Mouse (Mus musculus) neural tube, embryonic 15.5 days (tissue): ENCODE measurements around the gene AI597479. TPM values are rescaled to one million over a fixed set of nuclear protein-coding genes. Genes with fewer than 3 reads are reported as not detected.

Experiments used
- ATAC-seq: fragments of 200-750 bp; cut with Nextera tagmentation; 2 replicates; pipeline ENCODE4 v1.8.0; 2017; ENCODE audit warnings: mild to moderate bottlenecking, moderate TSS enrichment, moderate library complexity; ENCODE audit not compliant: low FRiP score
- H3K27ac ChIP-seq: fragments of 300-500 bp; sonication (generic); replicated peaks from 2 replicates; pipeline ENCODE4 v1.5.1; 2015; ENCODE audit warnings: mild to moderate bottlenecking, inconsistent platforms
- H3K27me3 ChIP-seq: fragments of 300-500 bp; sonication (generic); replicated peaks from 2 replicates; pipeline ENCODE4 v1.6.1; 2015; ENCODE audit warnings: inconsistent platforms
- H3K36me3 ChIP-seq: fragments of 300-500 bp; sonication (generic); 2 replicates; pipeline ENCODE4 v1.6.1; 2015; ENCODE audit warnings: inconsistent platforms
- H3K4me1 ChIP-seq: fragments of 300-500 bp; sonication (generic); 2 replicates; pipeline ENCODE4 v1.6.1; 2015; ENCODE audit warnings: inconsistent platforms
- H3K4me2 ChIP-seq: fragments of 300-500 bp; sonication (generic); 2 replicates; pipeline ENCODE4 v1.6.1; 2015; ENCODE audit warnings: inconsistent platforms, mild to moderate bottlenecking, moderate library complexity
- H3K4me3 ChIP-seq: fragments of 300-500 bp; sonication (generic); replicated peaks from 2 replicates; pipeline ENCODE4 v1.5.1; 2015; ENCODE audit warnings: mild to moderate bottlenecking, inconsistent platforms
- H3K9ac ChIP-seq: fragments of 300-500 bp; sonication (generic); replicated peaks from 2 replicates; pipeline ENCODE4 v1.6.1; 2015; ENCODE audit warnings: mild to moderate bottlenecking, inconsistent platforms
- H3K9me3 ChIP-seq: fragments of 300-500 bp; sonication (generic); replicated peaks from 2 replicates; pipeline ENCODE4 v1.6.1; 2016; ENCODE audit warnings: inconsistent platforms
- WGBS: fragments of 180-500 bp; shearing (Covaris S2); methylation state at CpG from one replicate; pipeline ENCODE4 v1.1.7; 2015; ENCODE audit warnings: mixed read lengths; 5-methylcytosine and 5-hydroxymethylcytosine counted together
- polyA plus RNA-seq: library from polyadenylated mRNA; unstranded; fragments of >200 nt; fragmentation: Nextera tagmentation; extraction: Ambion mirVana; gene quantifications from 2 replicates; pipeline ENCODE4 v1.2.1, GENCODE M21; 2015

The AI597479 gene
- polyA plus RNA-seq, 1 experiment from 2014 or later: 41.4 TPM

GRCm38 (mm10) chr1:43144338-43144906 lies 45.9 kb downstream of the AI597479 start:
- Histone ChIP-seq H3K4me3 (no peak overlapping the region), H3K4me2 (no peak overlapping the region), H3K27me3 (no peaks in the 10 kb centered on the region), H3K9me3 (no peaks in the 10 kb centered on the region), H3K27ac (no peak overlapping the region), H3K4me1 (no peaks in the 10 kb centered on the region), H3K9ac (no peak overlapping the region), H3K36me3 (peaks cover 3% of the 10 kb centered on the region; the same call in 1 of the 2 replicates)
- ATAC-seq: no peak
- 88% methylated on average over 8 of the region's 8 CpGs for WGBS

- Histone ChIP-seq H3K4me1 (no peaks in the 10 kb centered on the region), H3K9me3 (no peaks in the 10 kb centered on the region), H3K4me3 (no peak overlapping the region), H3K4me2 (no peak overlapping the region), H3K9ac (no peak overlapping the region), H3K36me3 (peaks cover 3% of the 10 kb centered on the region; the same call in 1 of the 2 replicates), H3K27me3 (no peaks in the 10 kb centered on the region), H3K27ac (no peak overlapping the region)
- no peak for ATAC-seq
- 91% methylated on average over 6 of the region's 6 CpGs for WGBS
Measured at GRCm38 (mm10) chr1:43145388-43145787, 46.9 kb downstream of the AI597479 start.

GRCm38 (mm10) chr1:43147474-43147873 lies 49.0 kb downstream of the AI597479 start:
- Histone ChIP-seq H3K4me1 (no peaks in the 10 kb centered on the region), H3K36me3 (peaks cover 3% of the 10 kb centered on the region; the same call in 1 of the 2 replicates), H3K4me3 (no peak overlapping the region), H3K9ac (no peak overlapping the region), H3K4me2 (no peak overlapping the region), H3K27ac (no peak overlapping the region), H3K9me3 (no peaks in the 10 kb centered on the region), H3K27me3 (no peaks in the 10 kb centered on the region)
- ATAC-seq: no peak
- 46% methylated on average over 2 of the region's 2 CpGs for WGBS

DNA sequence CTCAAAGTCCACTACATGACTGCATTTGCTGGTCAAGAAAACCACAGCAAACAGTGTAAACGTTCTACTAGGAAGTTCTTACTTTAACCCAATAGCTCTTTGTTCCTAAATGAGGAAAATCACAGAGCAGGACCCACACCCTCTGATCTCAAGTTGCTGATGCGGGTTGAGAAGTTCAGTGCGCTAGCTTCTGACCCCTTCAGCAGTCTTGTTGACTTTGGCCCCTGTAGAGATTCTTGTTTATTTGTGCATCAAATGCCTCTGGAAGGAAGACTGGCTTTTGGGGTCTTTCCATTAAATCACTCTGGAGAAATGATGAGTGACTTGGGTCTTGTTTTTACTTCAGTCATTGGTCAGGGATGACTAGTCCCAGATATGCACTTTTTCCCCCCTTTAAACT lies 51.7 kb downstream of the AI597479 start:
- Histone ChIP-seq H3K4me3 (no peak overlapping the region), H3K4me1 (no peaks in the 10 kb centered on the region), H3K9ac (no peak overlapping the region), H3K9me3 (no peaks in the 10 kb centered on the region), H3K27ac (no peak overlapping the region), H3K27me3 (no peaks in the 10 kb centered on the region), H3K4me2 (no peak overlapping the region), H3K36me3 (peaks cover 3% of the 10 kb centered on the region; the same call in 1 of the 2 replicates)
- ATAC-seq: no peak
- WGBS: 82% methylated on average over 3 of the region's 3 CpGs

DNA sequence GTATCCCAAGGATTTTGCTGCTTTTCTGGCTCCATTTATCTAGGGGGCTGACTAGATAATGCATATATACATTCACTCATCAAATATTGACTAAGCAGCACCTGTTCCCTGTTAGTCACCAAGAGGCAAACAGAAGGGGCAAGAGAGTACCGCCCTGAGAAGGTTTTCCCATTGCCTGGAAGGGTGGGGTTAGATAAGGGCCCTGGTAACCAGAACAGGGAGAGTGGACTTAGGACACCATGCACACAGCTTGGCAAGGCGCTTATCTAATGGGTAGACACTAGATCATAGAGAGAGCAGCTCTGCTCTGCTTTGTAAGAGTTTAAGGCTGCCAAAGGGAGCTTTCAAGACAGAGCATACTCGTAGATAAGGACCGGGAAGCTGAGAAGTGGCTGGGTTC lies 54.1 kb downstream of the AI597479 start:
- Histone ChIP-seq H3K9ac (no peak overlapping the region), H3K27ac (no peak overlapping the region), H3K4me2 (no peak overlapping the region), H3K4me1 (no peaks in the 10 kb centered on the region), H3K36me3 (peaks cover 3% of the 10 kb centered on the region; the same call in 1 of the 2 replicates), H3K27me3 (no peaks in the 10 kb centered on the region), H3K4me3 (no peak overlapping the region), H3K9me3 (no peaks in the 10 kb centered on the region)
- WGBS: 93% methylated on average over 4 of the region's 4 CpGs
- no peak for ATAC-seq

DNA sequence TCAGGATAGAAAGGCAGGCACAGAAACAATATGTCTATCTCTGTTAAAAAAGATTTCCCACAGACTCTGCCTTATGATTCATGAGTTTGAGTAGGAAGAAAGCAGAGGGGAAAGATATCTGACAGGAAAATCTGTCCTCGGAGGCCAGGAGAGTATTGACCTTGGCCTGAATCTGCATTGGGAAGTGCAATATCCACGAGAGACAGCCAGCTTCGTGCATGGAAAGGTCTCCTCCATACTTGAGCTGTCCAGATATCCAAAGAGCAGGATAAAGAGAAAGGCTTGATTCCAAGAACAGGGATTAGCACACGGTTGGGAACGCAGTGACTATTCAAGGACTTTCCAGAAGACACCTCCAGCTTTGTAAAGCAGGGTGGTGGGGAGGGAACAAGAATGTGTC lies 55.0 kb downstream of the AI597479 start:
- Histone ChIP-seq H3K36me3 (peaks cover 3% of the 10 kb centered on the region; the same call in 1 of the 2 replicates), H3K4me2 (no peak overlapping the region), H3K4me1 (no peaks in the 10 kb centered on the region), H3K27ac (no peak overlapping the region), H3K9me3 (no peaks in the 10 kb centered on the region), H3K27me3 (no peaks in the 10 kb centered on the region), H3K4me3 (no peak overlapping the region), H3K9ac (no peak overlapping the region)
- ATAC-seq: no peak
- WGBS: 82% methylated on average over 5 of the region's 5 CpGs

- 68% methylated on average over 2 of the region's 2 CpGs for WGBS
- Histone ChIP-seq H3K4me2 (no peak overlapping the region), H3K4me3 (no peak overlapping the region), H3K27me3 (no peaks in the 10 kb centered on the region), H3K36me3 (peaks cover 3% of the 10 kb centered on the region; the same call in 1 of the 2 replicates), H3K27ac (no peak overlapping the region), H3K9ac (no peak overlapping the region), H3K4me1 (no peaks in the 10 kb centered on the region), H3K9me3 (no peaks in the 10 kb centered on the region)
- ATAC-seq: no peak
Measured at GRCm38 (mm10) chr1:43154491-43154890, 56.0 kb downstream of the AI597479 start.

- Histone ChIP-seq H3K4me3 (no peak overlapping the region), H3K27me3 (no peaks in the 10 kb centered on the region), H3K4me1 (peaks cover 4% of the 10 kb centered on the region), H3K9ac (no peak overlapping the region), H3K27ac (no peak overlapping the region), H3K4me2 (no peak overlapping the region), H3K9me3 (no peaks in the 10 kb centered on the region), H3K36me3 (no peaks in the 10 kb centered on the region)
- ATAC-seq: no peak
- 90% methylated on average over 2 of the region's 2 CpGs for WGBS
Measured at GRCm38 (mm10) chr1:43157907-43158306, 59.4 kb downstream of the AI597479 start.

DNA sequence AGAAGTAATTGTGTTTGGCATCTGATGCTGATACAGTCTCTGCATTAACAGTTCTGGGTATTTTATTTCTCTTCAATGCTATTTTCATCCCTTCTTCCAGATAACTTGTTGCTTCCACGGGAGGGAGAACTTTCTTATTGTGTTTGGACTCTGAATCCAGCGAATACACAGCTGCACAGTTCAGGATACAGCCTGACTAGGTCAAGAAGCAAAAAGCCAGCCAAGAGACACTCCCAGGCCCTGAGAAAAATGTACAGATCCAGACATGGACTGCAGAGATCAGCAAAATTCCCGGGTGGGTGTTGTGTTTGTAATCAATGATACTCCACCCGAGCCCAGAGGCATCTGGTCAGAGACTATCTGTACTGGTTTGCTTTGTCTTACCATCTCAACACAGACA lies 60.9 kb downstream of the AI597479 start:
- Histone ChIP-seq H3K9ac (no peak overlapping the region), H3K27me3 (no peaks in the 10 kb centered on the region), H3K9me3 (no peaks in the 10 kb centered on the region), H3K4me2 (no peak overlapping the region), H3K36me3 (no peaks in the 10 kb centered on the region), H3K4me1 (peaks cover 13% of the 10 kb centered on the region), H3K4me3 (no peak overlapping the region), H3K27ac (no peak overlapping the region)
- no peak for ATAC-seq
- WGBS: 73% methylated on average over 4 of the region's 4 CpGs

GRCm38 (mm10) chr1:43162394-43162793 lies 63.9 kb downstream of the AI597479 start:
- H3K27me3 ChIP-seq: no peaks in the 10 kb centered on the region
- no peak for ATAC-seq
- WGBS: 90% methylated on average over 3 of the region's 3 CpGs
- H3K9ac ChIP-seq: no peak overlapping the region
- H3K36me3 ChIP-seq: no peaks in the 10 kb centered on the region
- peak overlapping the region; percentile 74 for H3K4me2 ChIP-seq
- peaks cover 13% of the 10 kb centered on the region for H3K4me1 ChIP-seq
- no peaks in the 10 kb centered on the region for H3K9me3 ChIP-seq
- H3K4me3 ChIP-seq: no peak overlapping the region
- no peak overlapping the region for H3K27ac ChIP-seq

GRCm38 (mm10) chr1:43163084-43163466 lies 64.6 kb downstream of the AI597479 start:
- 3% methylated on average over 5 of the region's 6 CpGs for WGBS
- Histone ChIP-seq H3K27ac (peak overlapping the region; percentile 75; the same call in 1 of the 2 replicates), H3K4me2 (peak overlapping the region; percentile 74), H3K4me3 (peak overlapping the region; percentile 57), H3K9ac (peak overlapping the region; percentile 69), H3K27me3 (no peaks in the 10 kb centered on the region), H3K9me3 (no peaks in the 10 kb centered on the region), H3K4me1 (peaks cover 13% of the 10 kb centered on the region), H3K36me3 (no peaks in the 10 kb centered on the region)
- peak; percentile 48 for ATAC-seq

DNA sequence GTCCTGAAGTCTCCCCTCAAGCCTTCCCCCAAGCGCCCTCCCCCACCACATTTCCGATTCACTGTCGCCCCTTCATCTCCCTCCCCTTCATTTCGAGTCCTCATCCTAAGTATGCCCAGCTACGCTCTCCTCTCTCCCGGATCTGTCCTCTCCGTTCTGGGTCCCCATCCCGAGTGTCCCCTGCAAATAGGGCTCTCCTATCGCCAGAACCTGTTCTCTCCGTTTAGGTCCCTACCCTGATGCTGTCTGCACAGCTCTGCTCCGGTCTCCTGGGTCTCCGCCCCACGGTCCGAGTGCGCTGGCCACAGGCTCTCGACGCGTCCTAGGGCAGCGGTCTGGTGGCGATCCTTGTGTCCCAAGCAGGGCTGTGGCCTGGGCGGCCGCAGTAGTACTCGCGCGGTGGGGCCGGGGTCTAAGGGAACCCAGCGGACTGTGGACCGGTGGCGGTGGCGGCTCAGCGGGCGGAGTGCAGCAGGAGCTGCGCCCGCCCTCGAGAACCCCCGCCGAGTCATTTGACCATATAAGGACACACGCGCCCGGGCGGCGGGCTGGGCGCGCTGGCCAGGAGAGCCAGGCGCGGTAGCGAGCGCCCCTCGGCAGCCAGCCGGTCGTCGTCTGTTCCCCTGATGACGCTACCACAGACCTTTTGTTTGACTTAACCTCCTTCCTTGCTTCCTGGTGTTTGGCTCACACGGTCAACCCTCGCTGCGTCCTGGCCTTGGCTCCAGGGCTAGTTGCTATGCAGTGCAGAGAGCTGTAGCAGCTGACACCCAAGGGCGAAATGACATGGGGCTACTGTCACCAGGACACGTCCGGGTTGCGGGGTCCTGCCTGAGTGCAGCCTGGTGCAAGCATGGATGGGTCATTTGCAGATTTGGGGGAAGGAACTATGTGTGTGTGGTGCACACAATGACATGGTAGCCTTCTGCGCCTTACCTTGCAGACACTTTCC lies 65.2 kb downstream of the AI597479 start:
- Histone ChIP-seq H3K9ac (peak overlapping the region; percentile 69), H3K4me1 (peaks cover 13% of the 10 kb centered on the region), H3K27me3 (no peaks in the 10 kb centered on the region), H3K27ac (peak overlapping the region; percentile 75), H3K36me3 (no peaks in the 10 kb centered on the region), H3K4me2 (peak overlapping the region; percentile 74), H3K9me3 (no peaks in the 10 kb centered on the region), H3K4me3 (peak overlapping the region; percentile 57)
- 5% methylated on average over 60 of the region's 61 CpGs for WGBS
- peak; percentile 93 for ATAC-seq
